Mouse (Mus musculus): Measurements from ENCODE around the gene Scel.

DNA sequence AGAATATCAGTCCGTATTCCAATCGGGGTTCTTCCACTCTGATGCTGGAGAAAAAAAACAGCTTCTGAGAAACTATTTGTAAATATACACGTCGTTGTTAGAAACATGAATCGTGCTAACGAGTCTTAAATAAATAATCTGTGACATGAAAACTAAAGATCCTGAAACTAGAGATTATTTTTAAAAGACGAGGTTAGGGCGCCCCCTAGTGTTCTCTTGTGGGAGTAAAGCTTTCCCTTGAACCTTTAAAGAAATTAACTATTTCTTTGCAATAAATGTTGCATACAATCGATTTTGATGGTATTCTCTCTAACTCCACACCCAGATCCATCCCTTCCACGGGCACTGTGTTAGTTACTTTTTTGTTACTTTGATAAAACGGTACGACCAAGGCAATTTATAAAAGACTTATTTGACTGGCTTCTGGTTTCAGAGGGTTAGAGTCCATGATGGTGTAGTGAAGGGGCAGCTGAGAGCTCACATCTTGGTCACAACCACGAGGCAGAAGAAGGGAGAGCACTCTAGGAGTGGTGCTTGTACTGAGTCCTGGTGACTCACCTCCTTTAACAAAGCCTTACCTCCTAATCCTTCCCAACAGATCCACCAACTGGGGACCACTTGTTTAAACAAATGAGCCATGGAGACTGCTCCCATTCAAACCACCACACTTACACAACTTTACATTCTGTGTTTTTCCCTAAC is 24.4 kb downstream of the Scel start:
- TF ChIP-seq POLR2A (IDR thresholded peaks at IDR 0.05; ENCODE audit: low read depth, low read length): no peak
- no peak; the same call in 1 of the 2 replicates for TF ChIP-seq CTCF (IDR thresholded peaks at IDR 0.05; ENCODE audit: extremely low read depth, insufficient read length, insufficient replicate concordance, low read depth, low read length)
